Mouse (Mus musculus): ENCODE measurements around the gene Kremen2. TPM values are rescaled to one million over a fixed set of nuclear protein-coding genes. Genes with fewer than 3 reads are reported as not detected.
"Not testable (repeated sequence)": the region's sequence is repeated elsewhere in the genome, so short reads cannot be mapped to it uniquely, and the experiment has no call there.

Kremen2 gene
- polyA plus RNA-seq, 1 experiment from 2014 or later, result 1.5 TPM

GRCm38 (mm10) chr17:23776216-23776615 is 30.6 kb upstream of the Kremen2 start:
- Histone ChIP-seq H3K27ac (replicated peaks) (no peak overlapping the region), H3K9ac (no peak overlapping the region), H3K4me1 (replicated peaks) (peaks cover 7% of the 10 kb centered on the region), H3K9me3 (no peaks in the 10 kb centered on the region), H3K27me3 (no peaks in the 10 kb centered on the region), H3K4me2 (no peak overlapping the region), H3K4me3 (no peak overlapping the region), H3K36me3 (peaks cover 6% of the 10 kb centered on the region; the same call in 1 of the 2 replicates)
- WGBS, result 78% methylated on average over 10 of the region's 10 CpGs
- ATAC-seq (ENCODE audit: low read depth), result no peak

GRCm38 (mm10) chr17:23774090-23774489 is 28.5 kb upstream of the Kremen2 start:
- H3K4me2 ChIP-seq, result peak overlapping the region; percentile 17; the same call in 1 of the 2 replicates
- H3K27me3 ChIP-seq, result no peaks in the 10 kb centered on the region
- H3K4me1 ChIP-seq (replicated peaks), result peaks cover 22% of the 10 kb centered on the region
- peaks cover 6% of the 10 kb centered on the region; the same call in 1 of the 2 replicates for H3K36me3 ChIP-seq
- 7% methylated on average over 12 of the region's 12 CpGs for WGBS
- no peak overlapping the region for H3K4me3 ChIP-seq
- no peak overlapping the region for H3K27ac ChIP-seq (replicated peaks)
- no peaks in the 10 kb centered on the region for H3K9me3 ChIP-seq
- ATAC-seq (ENCODE audit: low read depth), result no peak
- H3K9ac ChIP-seq, result no peak overlapping the region

- Histone ChIP-seq H3K9me3 (no peaks in the 10 kb centered on the region), H3K36me3 (peaks cover 8% of the 10 kb centered on the region), H3K4me1 (replicated peaks) (peaks cover 26% of the 10 kb centered on the region), H3K27ac (replicated peaks) (no peak overlapping the region), H3K4me2 (no peak overlapping the region), H3K27me3 (no peaks in the 10 kb centered on the region), H3K4me3 (no peak overlapping the region), H3K9ac (no peak overlapping the region)
- 75% methylated on average over 6 of the region's 6 CpGs for WGBS
- no peak for ATAC-seq (ENCODE audit: low read depth)
Measured at GRCm38 (mm10) chr17:23773676-23774075, 28.0 kb upstream of the Kremen2 start.

- WGBS, result 77% methylated on average over 2 of the region's 2 CpGs
- Histone ChIP-seq H3K36me3 (peaks cover 16% of the 10 kb centered on the region), H3K27ac (replicated peaks) (peak overlapping the region; percentile 76), H3K4me2 (peak overlapping the region; percentile 63), H3K4me1 (replicated peaks) (peaks cover 26% of the 10 kb centered on the region), H3K9ac (peak overlapping the region; percentile 52), H3K4me3 (peak overlapping the region; percentile 90)
- ATAC-seq (ENCODE audit: low read depth); H3K9me3 ChIP-seq; H3K27me3 ChIP-seq: not testable (repeated sequence)
Measured at GRCm38 (mm10) chr17:23772219-23772556, 26.6 kb upstream of the Kremen2 start.

- Histone ChIP-seq H3K9ac (peak within 1 kb of the TSS; percentile 98), H3K4me2 (peak within 1 kb of the TSS; percentile 63), H3K9me3 (no peaks in the 10 kb centered on the region), H3K4me3 (peak within 1 kb of the TSS; percentile 90), H3K36me3 (peaks cover 17% of the 10 kb centered on the region), H3K4me1 (replicated peaks) (peaks cover 26% of the 10 kb centered on the region), H3K27me3 (no peaks in the 10 kb centered on the region), H3K27ac (replicated peaks) (peak within 1 kb of the TSS; percentile 93)
- WGBS, result 3% methylated on average over 51 of the region's 58 CpGs
- ATAC-seq (ENCODE audit: low read depth), result peak; percentile 98
Measured at GRCm38 (mm10) chr17:23771284-23772218, 25.9 kb upstream of the Kremen2 start, which contains the start of gene Flywch1. Gene Flywch1 (minus strand): TSS chr17:23771602.

GRCm38 (mm10) chr17:23770896-23771283 is 25.3 kb upstream of the Kremen2 start:
- 1% methylated on average over 19 of the region's 19 CpGs for whole genome bisulfite sequencing
- peak; percentile 53; the same call in 1 of the 2 replicates for ATAC-seq (ENCODE audit: low read depth)
- Histone ChIP-seq H3K4me2 (peak overlapping the region; percentile 63), H3K4me3 (peak overlapping the region; percentile 90), H3K4me1 (replicated peaks) (peaks cover 26% of the 10 kb centered on the region), H3K36me3 (peaks cover 12% of the 10 kb centered on the region), H3K9ac (peak overlapping the region; percentile 98), H3K27me3 (no peaks in the 10 kb centered on the region), H3K9me3 (no peaks in the 10 kb centered on the region), H3K27ac (replicated peaks) (peak overlapping the region; percentile 93)

- Histone ChIP-seq H3K27ac (replicated peaks) (peak overlapping the region; percentile 93), H3K27me3 (no peaks in the 10 kb centered on the region), H3K9me3 (no peaks in the 10 kb centered on the region), H3K36me3 (peaks cover 12% of the 10 kb centered on the region), H3K4me1 (replicated peaks) (peaks cover 26% of the 10 kb centered on the region), H3K9ac (peak overlapping the region; percentile 98), H3K4me3 (peak overlapping the region; percentile 90), H3K4me2 (peak overlapping the region; percentile 63)
- no peak for ATAC-seq (ENCODE audit: low read depth)
- 13% methylated on average over 2 of the region's 2 CpGs for WGBS
Measured at GRCm38 (mm10) chr17:23770493-23770892, 24.9 kb upstream of the Kremen2 start.

- H3K9ac ChIP-seq, result no peak overlapping the region
- no peak overlapping the region for H3K4me3 ChIP-seq
- H3K4me2 ChIP-seq, result no peak overlapping the region
- no peak for ATAC-seq (ENCODE audit: low read depth)
- no peak overlapping the region for H3K27ac ChIP-seq (replicated peaks)
- peaks cover 64% of the 10 kb centered on the region for H3K36me3 ChIP-seq
- H3K9me3 ChIP-seq, result no peaks in the 10 kb centered on the region
- H3K4me1 ChIP-seq (replicated peaks), result no peaks in the 10 kb centered on the region
- H3K27me3 ChIP-seq, result no peaks in the 10 kb centered on the region
- 78% methylated on average over 11 of the region's 11 CpGs for WGBS
Measured at GRCm38 (mm10) chr17:23762976-23763375, 17.3 kb upstream of the Kremen2 start.

GRCm38 (mm10) chr17:23761155-23761554 is 15.5 kb upstream of the Kremen2 start:
- no peaks in the 10 kb centered on the region for H3K27me3 ChIP-seq
- peaks cover 78% of the 10 kb centered on the region for H3K36me3 ChIP-seq
- 96% methylated on average over 3 of the region's 3 CpGs for WGBS
- no peak overlapping the region for H3K9ac ChIP-seq
- ATAC-seq (ENCODE audit: low read depth), result no peak
- H3K9me3 ChIP-seq, result no peaks in the 10 kb centered on the region
- H3K4me2 ChIP-seq, result no peak overlapping the region
- H3K4me1 ChIP-seq (replicated peaks), result no peaks in the 10 kb centered on the region
- H3K4me3 ChIP-seq, result no peak overlapping the region
- H3K27ac ChIP-seq (replicated peaks), result no peak overlapping the region

- Histone ChIP-seq H3K9me3 (no peaks in the 10 kb centered on the region), H3K4me3 (no peak overlapping the region), H3K4me1 (replicated peaks) (no peaks in the 10 kb centered on the region), H3K9ac (no peak overlapping the region), H3K36me3 (peaks cover 85% of the 10 kb centered on the region), H3K27me3 (no peaks in the 10 kb centered on the region), H3K4me2 (no peak overlapping the region), H3K27ac (replicated peaks) (no peak overlapping the region)
- ATAC-seq (ENCODE audit: low read depth), result no peak
- WGBS, result 92% methylated on average over 9 of the region's 9 CpGs
Measured at GRCm38 (mm10) chr17:23760231-23760630, 14.6 kb upstream of the Kremen2 start.

- no peak for ATAC-seq (ENCODE audit: low read depth)
- no peak overlapping the region for H3K27ac ChIP-seq (replicated peaks)
- no peaks in the 10 kb centered on the region for H3K4me1 ChIP-seq (replicated peaks)
- no peaks in the 10 kb centered on the region for H3K9me3 ChIP-seq
- WGBS, result 70% methylated on average over 8 of the region's 8 CpGs
- H3K4me3 ChIP-seq, result no peak overlapping the region
- H3K9ac ChIP-seq, result no peak overlapping the region
- peaks cover 92% of the 10 kb centered on the region for H3K36me3 ChIP-seq
- no peaks in the 10 kb centered on the region for H3K27me3 ChIP-seq
- H3K4me2 ChIP-seq, result no peak overlapping the region
Measured at GRCm38 (mm10) chr17:23758801-23759200, 13.2 kb upstream of the Kremen2 start.

GRCm38 (mm10) chr17:23757581-23757980 is 11.9 kb upstream of the Kremen2 start:
- ATAC-seq (ENCODE audit: low read depth), result no peak
- H3K4me3 ChIP-seq, result no peak overlapping the region
- H3K9ac ChIP-seq, result no peak overlapping the region
- peaks cover 99% of the 10 kb centered on the region for H3K36me3 ChIP-seq
- WGBS, result 96% methylated on average over 9 of the region's 9 CpGs
- H3K4me1 ChIP-seq (replicated peaks), result no peaks in the 10 kb centered on the region
- no peak overlapping the region for H3K27ac ChIP-seq (replicated peaks)
- no peaks in the 10 kb centered on the region for H3K9me3 ChIP-seq
- no peak overlapping the region for H3K4me2 ChIP-seq
- H3K27me3 ChIP-seq, result no peaks in the 10 kb centered on the region

All from neural tube, embryonic 13.5 days (tissue).